Mouse (Mus musculus) testis, adult 2 months (tissue): Measurements from ENCODE around the gene Ntng2. TPM values are rescaled to one million over a fixed set of nuclear protein-coding genes. Genes with fewer than 3 reads are reported as not detected.

Experiments
- H3K27ac ChIP-seq: fragments of 200-500 bp; 2 replicates; pipeline ENCODE4 v1.5.1; 2012; ENCODE audit warnings: low read depth, low read length; ENCODE audit not compliant: control insufficient read depth, insufficient read depth
- H3K27me3 ChIP-seq: fragments of 200-500 bp; 2 replicates; pipeline ENCODE4 v1.6.1; 2012; ENCODE audit warnings: mild to moderate bottlenecking, low read length, moderate library complexity; ENCODE audit not compliant: control insufficient read depth, insufficient read depth
- H3K36me3 ChIP-seq: fragments of 200-500 bp; 2 replicates; pipeline ENCODE4 v1.6.1; 2012; ENCODE audit warnings: mild to moderate bottlenecking, low read length; ENCODE audit not compliant: control insufficient read depth, insufficient read depth
- H3K4me1 ChIP-seq: fragments of 200-500 bp; 2 replicates; pipeline ENCODE4 v1.6.1; 2012; ENCODE audit warnings: low read length; ENCODE audit not compliant: control insufficient read depth, insufficient read depth
- H3K4me3 ChIP-seq: fragments of 200-500 bp; 2 replicates; pipeline ENCODE4 v1.5.1; 2012; ENCODE audit warnings: low read depth, mild to moderate bottlenecking, low read length, moderate library complexity, mixed read lengths; ENCODE audit not compliant: control insufficient read depth
- CTCF ChIP-seq: fragments of 200-500 bp; IDR thresholded peaks from 2 replicates; pipeline ENCODE4 v1.5.1; 2012; ENCODE audit warnings: low read depth, mild to moderate bottlenecking, inconsistent platforms, low read length, moderate library complexity; ENCODE audit not compliant: control insufficient read depth, insufficient read depth, insufficient replicate concordance
- POLR2A ChIP-seq: fragments of 200-500 bp; IDR thresholded peaks from 2 replicates; pipeline ENCODE4 v1.6.1; 2012; ENCODE audit warnings: low read depth, mild to moderate bottlenecking, inconsistent platforms, low read length, moderate library complexity; ENCODE audit not compliant: control insufficient read depth
- polyA plus RNA-seq: library from polyadenylated mRNA; depleted of rRNA; stranded (reverse); fragments of >200 nt; gene quantifications from 2 replicates; pipeline ENCODE4 v1.2.3, GENCODE M21; 2012

Ntng2 gene
- polyA plus RNA-seq, 1 experiment: 1.4 TPM

DNA sequence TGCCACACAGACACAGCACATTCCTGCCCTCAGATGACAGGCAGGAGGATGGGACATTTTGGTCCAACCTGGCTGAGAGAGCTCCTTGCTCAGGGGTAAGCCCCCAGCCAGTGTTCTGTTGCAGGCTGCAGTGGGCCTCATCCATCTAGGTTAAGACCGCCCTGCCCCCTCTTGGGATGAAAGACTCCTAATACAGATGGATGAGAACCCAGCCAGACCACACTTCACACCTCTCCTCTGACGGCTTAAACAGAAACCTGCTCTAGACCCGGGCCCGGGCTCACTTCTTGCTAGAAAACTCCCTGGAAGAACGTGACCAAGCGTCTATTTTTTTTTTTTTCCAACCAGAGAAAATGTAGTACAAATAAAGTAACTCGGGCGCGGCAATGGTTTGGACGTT lies 3.0 kb downstream of the Ntng2 start:
- no peak for TF ChIP-seq POLR2A
- TF ChIP-seq CTCF: no peak
- H3K4me3 ChIP-seq: no peak overlapping the region
- peaks cover 5% of the 10 kb centered on the region for H3K4me1 ChIP-seq
- H3K27ac ChIP-seq: no peak overlapping the region
- no peaks in the 10 kb centered on the region; the same call in 1 of the 2 replicates for H3K27me3 ChIP-seq
- no peaks in the 10 kb centered on the region for H3K36me3 ChIP-seq

GRCm38 (mm10) chr2:29248551-29248950 lies 4.3 kb downstream of the Ntng2 start:
- Histone ChIP-seq H3K4me3 (peak overlapping the region; percentile 32), H3K27ac (no peak overlapping the region), H3K36me3 (no peaks in the 10 kb centered on the region), H3K4me1 (peaks cover 5% of the 10 kb centered on the region), H3K27me3 (no peaks in the 10 kb centered on the region; the same call in 1 of the 2 replicates)
- TF ChIP-seq CTCF (no peak), POLR2A (no peak)

- Histone ChIP-seq H3K27me3 (no peaks in the 10 kb centered on the region; the same call in 1 of the 2 replicates), H3K4me1 (peaks cover 4% of the 10 kb centered on the region), H3K4me3 (no peak overlapping the region), H3K36me3 (no peaks in the 10 kb centered on the region), H3K27ac (no peak overlapping the region)
- TF ChIP-seq POLR2A (no peak), CTCF (no peak)
These were observed 5.4 kb downstream of the Ntng2 start for GRCm38 (mm10) chr2:29247386-29247785.

- H3K36me3 ChIP-seq: no peaks in the 10 kb centered on the region
- TF ChIP-seq CTCF: no peak
- no peak for TF ChIP-seq POLR2A
- H3K27me3 ChIP-seq: no peaks in the 10 kb centered on the region; the same call in 1 of the 2 replicates
- H3K27ac ChIP-seq: no peak overlapping the region
- no peak overlapping the region for H3K4me3 ChIP-seq
- peaks cover 4% of the 10 kb centered on the region for H3K4me1 ChIP-seq
These were observed 5.9 kb downstream of the Ntng2 start for GRCm38 (mm10) chr2:29246891-29247290.

- no peaks in the 10 kb centered on the region for H3K36me3 ChIP-seq
- no peak overlapping the region for H3K4me3 ChIP-seq
- no peaks in the 10 kb centered on the region; the same call in 1 of the 2 replicates for H3K27me3 ChIP-seq
- peaks cover under 1% of the 10 kb centered on the region for H3K4me1 ChIP-seq
- H3K27ac ChIP-seq: no peak overlapping the region
- TF ChIP-seq POLR2A (no peak), CTCF (no peak)
These were observed 6.5 kb downstream of the Ntng2 start for GRCm38 (mm10) chr2:29246275-29246674.

DNA sequence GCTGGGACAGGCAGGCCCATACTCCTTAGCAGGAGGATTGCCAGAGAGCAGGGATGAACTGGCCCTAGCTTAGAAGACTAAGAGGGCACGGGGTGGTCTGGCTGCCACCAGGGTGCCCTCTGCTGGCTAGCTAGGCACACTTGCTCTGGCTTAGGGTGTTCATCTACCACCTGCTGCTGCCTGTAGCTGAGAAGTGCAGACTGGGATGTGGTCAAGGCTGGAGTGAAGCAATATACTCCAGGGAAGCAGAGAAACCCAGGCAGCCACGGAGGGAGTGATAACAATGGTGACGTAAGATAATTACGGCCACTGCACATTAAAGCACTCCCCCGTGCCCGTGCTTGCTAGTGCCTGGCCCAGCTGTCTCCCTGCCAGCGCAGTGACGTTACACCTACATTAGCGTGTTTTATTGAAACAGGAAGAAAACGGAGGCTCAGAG lies 7.4 kb downstream of the Ntng2 start:
- Histone ChIP-seq H3K4me1 (no peaks in the 10 kb centered on the region), H3K27me3 (no peaks in the 10 kb centered on the region), H3K27ac (no peak overlapping the region), H3K4me3 (no peak overlapping the region), H3K36me3 (no peaks in the 10 kb centered on the region)
- TF ChIP-seq CTCF (no peak), POLR2A (no peak)

GRCm38 (mm10) chr2:29239329-29239728 lies 13.5 kb downstream of the Ntng2 start:
- no peak for TF ChIP-seq CTCF
- no peak for TF ChIP-seq POLR2A
- no peak overlapping the region for H3K27ac ChIP-seq
- no peaks in the 10 kb centered on the region for H3K27me3 ChIP-seq
- no peak overlapping the region for H3K4me3 ChIP-seq
- H3K4me1 ChIP-seq: peaks cover 2% of the 10 kb centered on the region; the same call in 1 of the 2 replicates
- no peaks in the 10 kb centered on the region for H3K36me3 ChIP-seq

GRCm38 (mm10) chr2:29237623-29238022 lies 15.2 kb downstream of the Ntng2 start:
- no peaks in the 10 kb centered on the region for H3K36me3 ChIP-seq
- H3K4me3 ChIP-seq: no peak overlapping the region
- TF ChIP-seq POLR2A (no peak), CTCF (peak; percentile 77; the same call in 1 of the 2 replicates)
- H3K27ac ChIP-seq: no peak overlapping the region
- no peaks in the 10 kb centered on the region for H3K27me3 ChIP-seq
- H3K4me1 ChIP-seq: peaks cover 2% of the 10 kb centered on the region; the same call in 1 of the 2 replicates
